Mouse (Mus musculus): ENCODE results near the gene Scn11a. TPM values are rescaled to one million over a fixed set of nuclear protein-coding genes. Genes with fewer than 3 reads are reported as not detected.

The Scn11a gene
- polyA plus RNA-seq, 1 experiment: 0.21 TPM

DNA sequence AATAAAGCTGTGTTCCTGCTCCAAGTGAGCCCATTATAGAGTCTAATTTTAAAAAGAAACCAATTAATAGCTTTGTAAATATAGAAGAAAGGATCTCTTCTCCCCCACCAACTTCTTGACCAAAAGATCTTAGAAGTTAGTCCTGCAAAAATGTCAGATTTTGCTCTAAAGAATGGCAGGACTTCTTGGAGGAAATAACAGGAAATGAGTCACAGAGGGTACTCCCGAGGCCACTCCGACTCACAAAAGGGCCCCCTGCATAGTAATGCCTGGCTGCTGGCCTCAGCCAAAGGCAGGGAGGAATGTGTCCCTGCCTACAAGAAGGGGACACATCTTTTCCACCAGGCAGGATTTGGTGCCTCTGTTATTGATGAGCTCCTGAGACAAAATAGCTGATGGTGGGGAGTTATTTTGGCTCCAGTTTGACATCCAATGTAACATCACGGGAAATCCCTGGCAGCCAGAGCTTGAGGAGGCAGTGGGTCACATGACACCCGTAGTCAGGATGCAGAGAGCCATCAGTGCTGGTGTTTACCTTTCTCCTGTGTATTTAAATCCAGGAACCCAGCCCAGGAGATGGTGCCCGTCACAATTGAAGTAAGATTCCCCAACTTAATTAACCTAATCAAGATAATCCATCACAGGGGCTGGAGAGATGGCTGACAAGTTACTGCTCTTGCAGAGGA lies 84.0 kb downstream of the Scn11a start:
- DNase-seq (ENCODE audit: low read depth): no peak
- TF ChIP-seq CTCF (IDR thresholded peaks at IDR 0.05; ENCODE audit: borderline replicate concordance, extremely low read depth, insufficient read depth, insufficient read length): no peak
- no peak for TF ChIP-seq POLR2A (IDR thresholded peaks at IDR 0.05; ENCODE audit: borderline replicate concordance, extremely low read depth, insufficient read depth, insufficient read length, poor library complexity, severe bottlenecking)

DNA sequence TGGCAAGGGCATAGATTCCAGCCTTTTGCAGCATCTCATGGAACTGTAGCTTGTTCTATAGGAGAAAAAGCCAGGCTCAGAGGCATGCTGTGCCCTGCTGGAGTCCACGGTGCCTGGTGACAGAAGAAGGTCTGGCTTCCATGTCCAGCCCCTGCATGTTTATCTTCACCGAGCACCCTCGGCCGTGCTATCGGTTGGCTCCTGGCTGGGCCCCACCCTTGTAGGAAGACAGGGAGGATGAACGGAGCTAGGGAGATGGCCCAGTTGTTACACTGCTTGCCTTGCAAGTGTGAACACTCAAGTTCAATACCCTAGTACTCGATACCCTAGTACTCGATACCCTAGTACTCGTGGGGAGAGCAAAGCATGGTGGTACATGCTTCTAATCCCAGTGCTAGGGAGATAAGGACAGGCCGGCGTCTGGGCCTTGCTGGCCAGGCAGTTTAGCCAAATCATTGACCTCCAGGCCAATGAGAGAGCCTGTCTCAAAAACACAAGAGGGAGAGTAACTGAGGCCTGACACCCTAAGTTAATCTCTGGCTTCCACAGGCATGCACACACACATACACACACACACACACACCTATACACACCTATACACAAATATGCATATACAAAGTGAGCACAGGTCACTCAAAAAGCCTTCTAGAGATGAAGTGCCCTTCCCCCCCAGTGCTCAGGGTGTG lies 96.7 kb downstream of the Scn11a start:
- TF ChIP-seq CTCF (IDR thresholded peaks at IDR 0.05; ENCODE audit: borderline replicate concordance, extremely low read depth, insufficient read depth, insufficient read length) (no peak), POLR2A (IDR thresholded peaks at IDR 0.05; ENCODE audit: borderline replicate concordance, extremely low read depth, insufficient read depth, insufficient read length, poor library complexity, severe bottlenecking) (no peak)
- DNase-seq (ENCODE audit: low read depth): no peak

DNA sequence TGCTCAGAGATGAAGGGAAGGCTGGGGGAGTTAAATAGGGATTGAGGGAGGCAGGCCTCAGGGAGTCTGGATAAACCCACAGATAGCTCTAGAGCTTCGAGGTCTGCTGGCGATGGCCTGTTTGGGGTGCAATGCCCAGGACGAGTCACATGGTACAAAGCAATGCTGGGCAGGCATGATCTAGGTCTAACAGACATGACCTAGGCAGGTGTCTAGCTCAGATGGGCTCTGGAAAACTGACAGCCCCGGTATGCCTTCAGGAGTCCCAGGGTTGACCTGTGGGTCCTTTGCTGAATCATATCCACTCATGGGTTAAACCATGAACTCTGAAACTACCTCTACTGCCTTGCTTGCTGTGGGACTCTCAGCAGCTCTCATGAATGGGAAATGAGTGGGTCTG lies 98.3 kb downstream of the Scn11a start:
- no peak for DNase-seq (ENCODE audit: low read depth)
- TF ChIP-seq POLR2A (IDR thresholded peaks at IDR 0.05; ENCODE audit: borderline replicate concordance, extremely low read depth, insufficient read depth, insufficient read length, poor library complexity, severe bottlenecking): no peak
- TF ChIP-seq CTCF (IDR thresholded peaks at IDR 0.05; ENCODE audit: borderline replicate concordance, extremely low read depth, insufficient read depth, insufficient read length): no peak

DNA sequence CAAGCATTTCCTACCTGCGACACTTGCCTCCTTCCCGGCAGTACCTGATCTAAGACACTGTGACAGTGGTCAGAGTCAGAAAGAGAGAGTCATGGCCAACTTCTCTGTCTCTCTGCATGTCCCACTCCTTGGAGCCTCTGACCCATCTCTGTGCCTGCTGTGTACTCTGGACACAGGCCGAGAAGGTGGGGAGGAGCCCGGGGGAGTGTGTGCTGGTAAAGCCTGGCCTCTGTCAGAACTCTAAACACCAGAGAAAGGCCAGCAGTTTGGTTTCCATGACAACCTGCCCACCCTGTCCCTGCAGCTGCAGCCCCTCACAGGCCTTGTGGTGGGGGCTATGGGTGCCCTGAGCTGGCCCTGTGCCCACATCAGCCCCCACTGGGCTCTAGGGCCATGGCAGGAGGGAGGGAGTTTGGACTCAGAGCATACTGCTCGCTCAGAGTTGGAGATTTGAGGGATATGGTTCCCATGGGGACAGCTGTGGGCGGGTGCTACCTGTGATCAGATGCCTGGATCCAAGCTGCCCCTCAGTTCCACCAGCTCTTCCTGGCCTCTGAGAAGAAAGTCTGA lies 99.9 kb downstream of the Scn11a start:
- TF ChIP-seq CTCF (IDR thresholded peaks at IDR 0.05; ENCODE audit: borderline replicate concordance, extremely low read depth, insufficient read depth, insufficient read length) (no peak), POLR2A (IDR thresholded peaks at IDR 0.05; ENCODE audit: borderline replicate concordance, extremely low read depth, insufficient read depth, insufficient read length, poor library complexity, severe bottlenecking) (no peak)
- peak; percentile 41 for DNase-seq (ENCODE audit: low read depth)

DNA sequence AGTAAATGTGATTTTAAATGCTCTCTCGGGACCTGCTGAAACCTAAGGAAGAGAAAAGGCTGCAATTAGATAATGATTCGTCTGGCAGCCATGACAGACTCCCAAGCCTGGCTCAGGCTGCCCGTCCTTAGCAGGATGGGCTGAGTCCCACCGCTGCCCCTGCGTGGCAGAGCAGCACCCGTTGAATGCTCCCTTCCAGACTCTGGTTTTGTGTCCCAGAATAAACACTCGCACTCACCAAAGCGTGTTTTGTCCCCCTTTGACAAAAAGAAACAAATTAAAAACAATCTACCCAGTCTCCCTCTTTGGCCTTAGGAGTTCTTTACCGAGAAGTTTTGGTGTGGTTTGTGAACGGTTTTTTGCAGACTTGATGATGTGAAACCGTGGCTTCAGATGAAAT lies 106.0 kb downstream of the Scn11a start, which contains the start of gene Scn10a:
Scn10a (minus strand) TSS at position 101 of the 400 bp plus-strand sequence.
- no peak for DNase-seq (ENCODE audit: low read depth)
- no peak for TF ChIP-seq POLR2A (IDR thresholded peaks at IDR 0.05; ENCODE audit: borderline replicate concordance, extremely low read depth, insufficient read depth, insufficient read length, poor library complexity, severe bottlenecking)
- TF ChIP-seq CTCF (IDR thresholded peaks at IDR 0.05; ENCODE audit: borderline replicate concordance, extremely low read depth, insufficient read depth, insufficient read length): no peak

DNA sequence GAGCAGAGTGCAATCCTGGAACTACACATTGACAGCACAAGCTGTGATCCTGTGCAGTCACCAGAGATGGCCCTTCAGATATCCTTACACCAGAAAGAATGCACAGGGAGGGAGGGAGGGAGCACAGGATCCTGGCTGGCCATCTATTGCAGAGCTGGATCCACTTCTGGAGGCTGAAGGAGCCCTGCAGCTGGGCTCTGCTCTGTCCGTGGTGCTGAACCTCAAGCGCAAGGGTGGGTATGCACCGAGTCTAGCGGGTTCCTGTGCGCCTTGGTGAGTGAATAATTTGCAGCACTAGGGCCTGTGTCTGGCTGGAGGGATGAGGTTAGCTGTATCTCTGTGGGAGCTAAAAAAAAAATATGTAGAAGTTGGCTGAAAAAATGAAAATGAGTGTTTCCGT lies 118.6 kb downstream of the Scn11a start:
- DNase-seq (ENCODE audit: low read depth): peak; percentile 66
- TF ChIP-seq CTCF (IDR thresholded peaks at IDR 0.05; ENCODE audit: borderline replicate concordance, extremely low read depth, insufficient read depth, insufficient read length) (no peak), POLR2A (IDR thresholded peaks at IDR 0.05; ENCODE audit: borderline replicate concordance, extremely low read depth, insufficient read depth, insufficient read length, poor library complexity, severe bottlenecking) (no peak)

Other genes starting within 250 kb of the Scn11a start
- gene Scn5a, start 246.4 kb downstream of the Scn11a start, polyA plus RNA-seq (2012; rRNA removed): 0.97 and 1.5 TPM in 2 replicates
- 0.44 and 0.90 TPM in 2 replicates for gene Scn10a, start 106.1 kb downstream of the Scn11a start, polyA plus RNA-seq (2012; rRNA removed)
- 81.1 and 84.2 TPM in 2 replicates for gene Wdr48, start 69.4 kb upstream of the Scn11a start, polyA plus RNA-seq (2012; rRNA removed)
- gene Gorasp1, start 112.1 kb upstream of the Scn11a start, polyA plus RNA-seq (2012; rRNA removed): 22.5 and 23.2 TPM in 2 replicates
- 1.1 and 2.1 TPM in 2 replicates for gene Ttc21a, start 112.2 kb upstream of the Scn11a start, polyA plus RNA-seq (2012; rRNA removed)
- 3.4 and 4.9 TPM in 2 replicates for gene Csrnp1, start 159.2 kb upstream of the Scn11a start, polyA plus RNA-seq (2012; rRNA removed)
- gene Xirp1, start 198.1 kb upstream of the Scn11a start, polyA plus RNA-seq (2012; rRNA removed): 0.01 TPM in 1 of 2 replicates, not detected in the other
- gene Cx3cr1, start 244.4 kb upstream of the Scn11a start, polyA plus RNA-seq (2012; rRNA removed): 4.4 and 6.4 TPM in 2 replicates

Data from brain, embryonic 14.5 days (tissue).